Mouse (Mus musculus): ENCODE measurements around the gene Txnip.

- TF ChIP-seq CTCF (IDR thresholded peaks at IDR 0.05; ENCODE audit: extremely low read depth, insufficient read depth, insufficient read length, insufficient replicate concordance): no peak
- TF ChIP-seq POLR2A (IDR thresholded peaks at IDR 0.05; ENCODE audit: low read depth, low read length): no peak
Observed at GRCm38 (mm10) chr3:96534300-96534699, 23.5 kb upstream of the Txnip start.

Data from spleen, adult 2 months (tissue).